Mouse (Mus musculus): ENCODE measurements at regions not wholly inside any gene's neighbourhood (a gene's known extent, or its start where the extent isn't known, plus 50 kb on each side); places are given as distances from the start of the nearest gene placed in this dataset.

DNA sequence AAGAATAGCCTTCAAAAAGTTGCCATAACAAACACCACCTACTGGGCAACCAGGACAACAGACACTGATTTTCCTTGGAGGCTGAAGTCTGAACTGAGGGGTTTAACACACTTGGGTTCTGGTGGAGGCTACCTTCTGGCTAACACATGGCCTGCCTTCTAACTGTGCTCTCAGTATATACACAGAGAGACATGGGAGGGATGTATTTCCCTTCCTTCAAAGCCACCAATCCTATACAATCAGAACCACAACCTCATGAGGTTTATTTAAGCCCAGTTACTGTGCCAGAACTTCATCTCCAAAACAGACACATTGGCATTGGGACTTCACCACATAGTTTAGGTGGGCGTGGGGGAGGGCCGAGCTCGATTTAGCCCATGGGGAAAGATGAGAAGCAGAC, 50.1 kb upstream of the Smad1 start:
- no peaks in the 10 kb centered on the region for H3K27me3 ChIP-seq (ENCODE audit: control insufficient read depth, insufficient read depth, low read length)
- H3K4me1 ChIP-seq (replicated peaks; ENCODE audit: control insufficient read depth, insufficient read depth, low read length), result no peaks in the 10 kb centered on the region
- no peak for DNase-seq
- no peaks in the 10 kb centered on the region for H3K36me3 ChIP-seq (ENCODE audit: control insufficient read depth, insufficient read depth, low read length)
- no peak overlapping the region for H3K4me3 ChIP-seq (ENCODE audit: control insufficient read depth, insufficient read depth, low read length)
- TF ChIP-seq CTCF (IDR thresholded peaks at IDR 0.05; ENCODE audit: borderline replicate concordance, control insufficient read depth, extremely low read depth, insufficient read depth, low read length, poor library complexity), result no peak
- TF ChIP-seq POLR2A (IDR thresholded peaks at IDR 0.05; ENCODE audit: control insufficient read depth, extremely low read depth, insufficient read depth, low read length, poor library complexity), result no peak
- WGBS, result 89% methylated on average over 3 of the region's 3 CpGs
- no peak overlapping the region for H3K27ac ChIP-seq (ENCODE audit: control insufficient read depth, insufficient read depth, low read length)

Measured in thymus, adult 2 months (tissue).